Mouse (Mus musculus): Measurements from ENCODE around the gene St6galnac1. TPM values are rescaled to one million over a fixed set of nuclear protein-coding genes. Genes with fewer than 3 reads are reported as not detected.
"Not testable (repeated sequence)": the region's sequence is repeated elsewhere in the genome, so short reads cannot be mapped to it uniquely, and the experiment has no call there.

Gene St6galnac1
- polyA plus RNA-seq (2012; rRNA removed) (not detected in 2 replicates), polyA plus RNA-seq (2014; fragmentation: Nextera tagmentation; extraction: Ambion mirVana) (not detected in 2 replicates)

- WGBS (ENCODE audit: insufficient replicate concordance) = 65% methylated on average over 7 of the region's 7 CpGs
Observed at GRCm38 (mm10) chr11:116775407-116775806, at the start of gene St6galnac1. St6galnac1 (minus strand) TSS chr11:116775507.

GRCm38 (mm10) chr11:116823885-116824284 lies 48.6 kb upstream of the St6galnac1 start:
- H3K27me3 ChIP-seq (ENCODE audit: control insufficient read depth, insufficient read depth, low read length) = peaks cover 12% of the 10 kb centered on the region
- not testable (repeated sequence) for DNase-seq (ENCODE audit: low read depth in 3 of 3, low spot score in 3 of 3); H3K4me1 ChIP-seq (replicated peaks; ENCODE audit: control insufficient read depth in 2 of 2, insufficient read depth in 2 of 2, low read length in 1 of 2); H3K4me3 ChIP-seq (ENCODE audit: insufficient read depth in 1 of 2, low read depth in 2 of 2, low read length in 2 of 2); H3K36me3 ChIP-seq (replicated peaks; ENCODE audit: control insufficient read depth, insufficient read depth, low read depth); H3K9ac ChIP-seq (replicated peaks); ATAC-seq (ENCODE audit: insufficient read depth); H3K27ac ChIP-seq; H3K4me2 ChIP-seq (ENCODE audit: low read depth); H3K9me3 ChIP-seq (ENCODE audit: control insufficient read depth, low read length)
- 76% methylated on average over 10 of the region's 10 CpGs for WGBS (ENCODE audit: insufficient replicate concordance)

More at GRCm38 (mm10) chr11:116775407-116775806, at the start of gene St6galnac1:
- no peak within 1 kb of the TSS for H3K9ac ChIP-seq (replicated peaks)
- no peaks in the 10 kb centered on the region for H3K9me3 ChIP-seq (ENCODE audit: control insufficient read depth, low read length)
- TF ChIP-seq CTCF (IDR thresholded peaks at IDR 0.05; ENCODE audit: low read depth) (no peak), EP300 (IDR thresholded peaks at IDR 0.05; ENCODE audit: low read depth) (no peak)
- H3K36me3 ChIP-seq (replicated peaks; ENCODE audit: control insufficient read depth, insufficient read depth, low read depth) = no peaks in the 10 kb centered on the region
- no peak within 1 kb of the TSS for H3K4me2 ChIP-seq (ENCODE audit: low read depth)
- no peaks in the 10 kb centered on the region for H3K27me3 ChIP-seq (ENCODE audit: control insufficient read depth, insufficient read depth, low read length)
- no peaks in the 10 kb centered on the region for H3K4me1 ChIP-seq (replicated peaks; ENCODE audit: control insufficient read depth in 2 of 2, insufficient read depth in 2 of 2, low read length in 1 of 2)
- H3K27ac ChIP-seq = no peak within 1 kb of the TSS
- H3K4me3 ChIP-seq (ENCODE audit: insufficient read depth in 1 of 2, low read depth in 2 of 2, low read length in 2 of 2) = no peak within 1 kb of the TSS
- DNase-seq (ENCODE audit: low read depth in 3 of 3, low spot score in 3 of 3) (no peak), ATAC-seq (ENCODE audit: insufficient read depth) (no peak)

GRCm38 (mm10) chr11:116823255-116823654 lies 47.9 kb upstream of the St6galnac1 start:
- DNase-seq (ENCODE audit: low read depth in 3 of 3, low spot score in 3 of 3) (no peak), ATAC-seq (ENCODE audit: insufficient read depth) (no peak)
- H3K27me3 ChIP-seq (ENCODE audit: control insufficient read depth, insufficient read depth, low read length) = peaks cover 12% of the 10 kb centered on the region
- no peak overlapping the region for H3K27ac ChIP-seq
- peaks cover 0 to 3% of the 10 kb centered on the region in 2 experiments; a peak in 2 of 4 replicates for H3K4me1 ChIP-seq (replicated peaks; ENCODE audit: control insufficient read depth in 2 of 2, insufficient read depth in 2 of 2, low read length in 1 of 2)
- H3K36me3 ChIP-seq (replicated peaks; ENCODE audit: control insufficient read depth, insufficient read depth, low read depth) = no peaks in the 10 kb centered on the region
- H3K4me2 ChIP-seq (ENCODE audit: low read depth) = no peak overlapping the region
- no peaks in the 10 kb centered on the region for H3K9me3 ChIP-seq (ENCODE audit: control insufficient read depth, low read length)
- H3K9ac ChIP-seq (replicated peaks) = no peak overlapping the region
- TF ChIP-seq CTCF (IDR thresholded peaks at IDR 0.05; ENCODE audit: low read depth) (no peak), EP300 (IDR thresholded peaks at IDR 0.05; ENCODE audit: low read depth) (no peak)
- WGBS (ENCODE audit: insufficient replicate concordance) = 80% methylated on average over 2 of the region's 2 CpGs
- no peak overlapping the region for H3K4me3 ChIP-seq (ENCODE audit: insufficient read depth in 1 of 2, low read depth in 2 of 2, low read length in 2 of 2)

- 82% methylated on average over 10 of the region's 10 CpGs for WGBS (ENCODE audit: insufficient replicate concordance)
- Histone ChIP-seq H3K9me3 (ENCODE audit: control insufficient read depth, low read length) (no peaks in the 10 kb centered on the region), H3K27ac (no peak overlapping the region), H3K9ac (replicated peaks) (no peak overlapping the region), H3K36me3 (replicated peaks; ENCODE audit: control insufficient read depth, insufficient read depth, low read depth) (no peaks in the 10 kb centered on the region), H3K4me2 (ENCODE audit: low read depth) (no peak overlapping the region), H3K27me3 (ENCODE audit: control insufficient read depth, insufficient read depth, low read length) (peaks cover 11% of the 10 kb centered on the region), H3K4me1 (replicated peaks; ENCODE audit: control insufficient read depth in 2 of 2, insufficient read depth in 2 of 2, low read length in 1 of 2) (no peaks in the 10 kb centered on the region), H3K4me3 (ENCODE audit: insufficient read depth in 1 of 2, low read depth in 2 of 2, low read length in 2 of 2) (no peak overlapping the region)
- TF ChIP-seq EP300 (IDR thresholded peaks at IDR 0.05; ENCODE audit: low read depth) (no peak), CTCF (IDR thresholded peaks at IDR 0.05; ENCODE audit: low read depth) (no peak)
- ATAC-seq (ENCODE audit: insufficient read depth) (no peak), DNase-seq (ENCODE audit: low read depth in 3 of 3, low spot score in 3 of 3) (no peak)
Observed at GRCm38 (mm10) chr11:116822626-116823025, 47.3 kb upstream of the St6galnac1 start.

- DNase-seq (ENCODE audit: low read depth in 3 of 3, low spot score in 3 of 3) (no peak), ATAC-seq (ENCODE audit: insufficient read depth) (no peak)
- Histone ChIP-seq H3K27ac (no peak overlapping the region), H3K4me1 (replicated peaks; ENCODE audit: control insufficient read depth in 2 of 2, insufficient read depth in 2 of 2, low read length in 1 of 2) (no peaks in the 10 kb centered on the region), H3K9ac (replicated peaks) (no peak overlapping the region), H3K9me3 (ENCODE audit: control insufficient read depth, low read length) (no peaks in the 10 kb centered on the region), H3K27me3 (ENCODE audit: control insufficient read depth, insufficient read depth, low read length) (peaks cover 7% of the 10 kb centered on the region), H3K36me3 (replicated peaks; ENCODE audit: control insufficient read depth, insufficient read depth, low read depth) (no peaks in the 10 kb centered on the region), H3K4me3 (ENCODE audit: insufficient read depth in 1 of 2, low read depth in 2 of 2, low read length in 2 of 2) (no peak overlapping the region), H3K4me2 (ENCODE audit: low read depth) (no peak overlapping the region)
- WGBS (ENCODE audit: insufficient replicate concordance) = 69% methylated on average over 10 of the region's 10 CpGs
- TF ChIP-seq EP300 (IDR thresholded peaks at IDR 0.05; ENCODE audit: low read depth) = no peak
- TF ChIP-seq CTCF (IDR thresholded peaks at IDR 0.05; ENCODE audit: low read depth) = no peak
Observed at GRCm38 (mm10) chr11:116822215-116822614, 46.9 kb upstream of the St6galnac1 start.

All from liver, embryonic 14.5 days (tissue).